Mouse (Mus musculus): ENCODE data around the gene Adgrl4.

GRCm38 (mm10) chr3:151572089-151572488, 134.4 kb downstream of the Adgrl4 start:
- TF ChIP-seq POLR2A (IDR thresholded peaks at IDR 0.05; ENCODE audit: low read depth, low read length) = no peak
- TF ChIP-seq CTCF (IDR thresholded peaks at IDR 0.05; ENCODE audit: borderline replicate concordance, insufficient read depth, low read length) = no peak

Measured in embryonic fibroblast, embryonic 13.5 days (primary cell).